Mouse (Mus musculus) MEL (cell line): ENCODE data around the gene Nelfb. TPM values are rescaled to one million over a fixed set of nuclear protein-coding genes. Genes with fewer than 3 reads are reported as not detected.
A peak's percentile ranks its signal among the peaks of the same experiment; 100 is the strongest.

Experiments used
- DNase-seq: peaks from one replicate; pipeline ENCODE4 v3.0.0; 2011; ENCODE audit warnings: low read depth, low spot score
- H3K27ac ChIP-seq: 2 replicates; pipeline ENCODE4 v1.5.1; 2012; ENCODE audit warnings: low read depth, mild to moderate bottlenecking, control low read depth, low read length, moderate library complexity; ENCODE audit not compliant: control insufficient read depth
- H3K27me3 ChIP-seq, 2 experiments: fragments of 150-350 bp in 1 of 2; sonication (generic) in 1 of 2; 2 replicates each; pipeline ENCODE4 v1.6.1; 2012; ENCODE audit warnings: low read length in 2 of 2, mild to moderate bottlenecking in 2 of 2, improper control_type of control experiment in 1 of 2, moderate library complexity in 1 of 2; ENCODE audit not compliant: insufficient read depth in 2 of 2, control insufficient read depth in 1 of 2
- H3K36me3 ChIP-seq, 2 experiments: 2 replicates each; pipeline ENCODE4 v1.6.1; 2012 to 2014; ENCODE audit warnings: low read length in 2 of 2, improper control_type of control experiment in 1 of 2, inconsistent platforms in 1 of 2, mild to moderate bottlenecking in 1 of 2; ENCODE audit not compliant: insufficient read depth in 2 of 2, control insufficient read depth in 1 of 2
- H3K4me1 ChIP-seq, 2 experiments: fragments of 150-350 bp in 1 of 2; sonication (generic) in 1 of 2; 2 replicates each; pipeline ENCODE4 v1.6.1; 2012; ENCODE audit warnings: low read length in 2 of 2, improper control_type of control experiment in 1 of 2, mild to moderate bottlenecking in 1 of 2; ENCODE audit not compliant: insufficient read depth in 2 of 2, control insufficient read depth in 1 of 2
- H3K4me3 ChIP-seq, 2 experiments: fragments of 150-350 bp in 1 of 2; sonication (generic) in 1 of 2; 2 replicates each; pipeline ENCODE4 v1.5.1; 2012; ENCODE audit warnings: low read depth in 2 of 2, low read length in 2 of 2, mild to moderate bottlenecking in 2 of 2, moderate library complexity in 2 of 2, control low read depth in 1 of 2, improper control_type of control experiment in 1 of 2; ENCODE audit not compliant: control insufficient read depth in 1 of 2, insufficient read depth in 1 of 2
- H3K79me2 ChIP-seq: 2 replicates; pipeline ENCODE4 v1.6.1; 2012; ENCODE audit warnings: mild to moderate bottlenecking, low read length, moderate library complexity; ENCODE audit not compliant: control insufficient read depth, poor library complexity, insufficient read depth
- H3K9ac ChIP-seq: 2 replicates; pipeline ENCODE4 v1.6.1; 2012; ENCODE audit warnings: low read depth, mild to moderate bottlenecking, control low read depth, low read length, moderate library complexity; ENCODE audit not compliant: control insufficient read depth, poor library complexity, severe bottlenecking
- H3K9me3 ChIP-seq: fragments of 150-350 bp; sonication (generic); replicated peaks from 2 replicates; pipeline ENCODE4 v1.6.1; 2012; ENCODE audit warnings: mild to moderate bottlenecking, low read length, improper control_type of control experiment, moderate library complexity; ENCODE audit not compliant: insufficient read depth
- BHLHE40 ChIP-seq: IDR thresholded peaks from 2 replicates; pipeline ENCODE4 v1.6.1; 2012; ENCODE audit warnings: low read depth, mild to moderate bottlenecking, inconsistent platforms, low read length, improper control_type of control experiment, borderline replicate concordance
- CHD1 ChIP-seq: IDR thresholded peaks from 2 replicates; pipeline ENCODE4 v1.6.1; 2012; ENCODE audit warnings: low read depth, mild to moderate bottlenecking, inconsistent platforms, low read length, improper control_type of control experiment
- CHD2 ChIP-seq: IDR thresholded peaks from 2 replicates; pipeline ENCODE4 v1.6.1; 2011; ENCODE audit warnings: low read length, improper control_type of control experiment
- E2F4 ChIP-seq: IDR thresholded peaks from 2 replicates; pipeline ENCODE4 v1.6.1; 2011; ENCODE audit warnings: low read depth, low read length, improper control_type of control experiment, borderline replicate concordance
- ELF1 ChIP-seq: IDR thresholded peaks from 2 replicates; pipeline ENCODE4 v1.6.1; 2014; ENCODE audit warnings: low read depth, mild to moderate bottlenecking, inconsistent platforms, low read length, improper control_type of control experiment, moderate library complexity
- KAT2A ChIP-seq: conservative IDR thresholded peaks from 2 replicates; pipeline ENCODE4 v1.6.1; 2012; ENCODE audit warnings: low read depth, low read length, improper control_type of control experiment, inconsistent platforms
- MAFK ChIP-seq: IDR thresholded peaks from 2 replicates; pipeline ENCODE4 v1.6.1; 2011; ENCODE audit warnings: low read depth, mild to moderate bottlenecking, low read length, improper control_type of control experiment, borderline replicate concordance
- MAZ ChIP-seq: IDR thresholded peaks from 2 replicates; pipeline ENCODE4 v1.6.1; 2012; ENCODE audit warnings: low read depth, mild to moderate bottlenecking, inconsistent platforms, low read length, improper control_type of control experiment
- MXI1 ChIP-seq: IDR thresholded peaks from 2 replicates; pipeline ENCODE4 v1.6.1; 2011; ENCODE audit warnings: mild to moderate bottlenecking, low read depth, low read length, improper control_type of control experiment
- POLR2A ChIP-seq, 2 experiments: IDR thresholded peaks; 2 replicates each; pipeline ENCODE4 v1.6.1; 2011 to 2012; ENCODE audit warnings: low read length in 2 of 2, mild to moderate bottlenecking in 2 of 2, control low read depth in 1 of 2, improper control_type of control experiment in 1 of 2, low read depth in 1 of 2, moderate library complexity in 1 of 2; ENCODE audit not compliant: control insufficient read depth in 1 of 2, insufficient read depth in 1 of 2, poor library complexity in 1 of 2
- POLR2AphosphoS2 ChIP-seq: IDR thresholded peaks from 2 replicates; pipeline ENCODE4 v1.6.1; 2011; ENCODE audit warnings: low read length, improper control_type of control experiment
- RCOR1 ChIP-seq: IDR thresholded peaks from 2 replicates; pipeline ENCODE4 v1.6.1; 2012; ENCODE audit warnings: low read depth, mild to moderate bottlenecking, inconsistent platforms, low read length, improper control_type of control experiment
- SIN3A ChIP-seq: IDR thresholded peaks from 2 replicates; pipeline ENCODE4 v1.6.1; 2012; ENCODE audit warnings: low read length, improper control_type of control experiment, inconsistent platforms
- TAL1 ChIP-seq: IDR thresholded peaks from 2 replicates; pipeline ENCODE4 v1.6.1; 2012; ENCODE audit warnings: mild to moderate bottlenecking, inconsistent platforms, low read length, moderate library complexity, mixed read lengths
- TBP ChIP-seq: IDR thresholded peaks from 2 replicates; pipeline ENCODE4 v1.8.0; 2011; ENCODE audit warnings: low read depth, low read length, improper control_type of control experiment
- UBTF ChIP-seq: IDR thresholded peaks from 2 replicates; pipeline ENCODE4 v1.6.1; 2012; ENCODE audit warnings: low read depth, mild to moderate bottlenecking, inconsistent platforms, low read length, improper control_type of control experiment, moderate library complexity, borderline replicate concordance; ENCODE audit not compliant: insufficient read depth
- ZKSCAN1 ChIP-seq: IDR thresholded peaks from 2 replicates; pipeline ENCODE4 v1.6.1; 2012; ENCODE audit warnings: low read depth, mild to moderate bottlenecking, inconsistent platforms, low read length, improper control_type of control experiment, moderate library complexity
- polyA plus RNA-seq, 2 experiments: library from polyadenylated mRNA; stranded (reverse) in 1 of 2; unstranded in 1 of 2; fragments of >175 nt in 1 of 2; fragments of >200 nt in 1 of 2; gene quantifications; 2 replicates each; pipeline versions ENCODE4 v1.2.1 to v1.2.4; 2012; ENCODE audit warnings: low replicate concordance in 2 of 2, low read depth in 1 of 2; ENCODE audit not compliant: insufficient read length in 2 of 2, insufficient read depth in 1 of 2, missing spikeins in 1 of 2
- total RNA-seq: library from RNA; depleted of rRNA; stranded (reverse); fragments of 300-350 nt; gene quantifications from 2 replicates; pipeline ENCODE4 v1.2.3, GENCODE M21; 2012

Gene Nelfb
- total and polyA plus RNA-seq, 3 experiments = 62.9 to 83.5 TPM; not detected in 1

GRCm38 (mm10) chr2:25180478-25180903 is 30.8 kb downstream of the Nelfb start, which contains the start of gene Nrarp (continued):
- TF ChIP-seq UBTF (no peak), E2F4 (no peak; the same call in 1 of the 2 replicates)

GRCm38 (mm10) chr2:25179566-25180217 is 31.6 kb downstream of the Nelfb start:
- H3K4me3 ChIP-seq = peak overlapping the region; percentile 59 to 62; a peak in 3 of 4 replicates
- peak overlapping the region; percentile 68 for H3K9ac ChIP-seq
- H3K27me3 ChIP-seq = no peaks in the 10 kb centered on the region

GRCm38 (mm10) chr2:25178285-25178972 is 32.9 kb downstream of the Nelfb start:
- peaks cover 0 to 16% of the 10 kb centered on the region in 2 experiments; a peak in 2 of 4 replicates for H3K36me3 ChIP-seq
- peaks cover 8% of the 10 kb centered on the region for H3K79me2 ChIP-seq
- no peaks in the 10 kb centered on the region for H3K27me3 ChIP-seq
- H3K9ac ChIP-seq = no peak overlapping the region
- H3K4me1 ChIP-seq = peaks cover 8 to 19% of the 10 kb centered on the region in 2 experiments
- H3K4me3 ChIP-seq = no peak overlapping the region
- H3K27ac ChIP-seq = no peak overlapping the region
- H3K9me3 ChIP-seq = no peaks in the 10 kb centered on the region
- DNase-seq = no peak
- TF ChIP-seq KAT2A (no peak), CHD2 (no peak), UBTF (no peak), POLR2A (IDR thresholded peaks at IDR 0.05; ENCODE audit: control insufficient read depth in 1 of 2, insufficient read depth in 1 of 2, low read depth in 1 of 2, low read length in 2 of 2, poor library complexity in 1 of 2) (no peak), MXI1 (no peak), CHD1 (no peak), BHLHE40 (no peak), MAFK (no peak), ELF1 (no peak), RCOR1 (no peak)

More at GRCm38 (mm10) chr2:25179566-25180217, 31.6 kb downstream of the Nelfb start:
- H3K27ac ChIP-seq = no peak overlapping the region
- peaks cover 8% of the 10 kb centered on the region for H3K79me2 ChIP-seq
- H3K9me3 ChIP-seq = no peaks in the 10 kb centered on the region
- H3K36me3 ChIP-seq = peaks cover 0 to 14% of the 10 kb centered on the region in 2 experiments; a peak in 2 of 4 replicates
- peaks cover 7 to 16% of the 10 kb centered on the region in 2 experiments for H3K4me1 ChIP-seq
- DNase-seq = no peak
- no peak for TF ChIP-seq CHD1
- no peak for TF ChIP-seq BHLHE40
- TF ChIP-seq MAZ = no peak
- no peak for TF ChIP-seq KAT2A
- no peak for TF ChIP-seq MAFK
- TF ChIP-seq ZKSCAN1 = no peak
- TF ChIP-seq POLR2AphosphoS2 = no peak
- TF ChIP-seq SIN3A = no peak
- no peak for TF ChIP-seq TAL1
- no peak for TF ChIP-seq TBP
